Mouse (Mus musculus) cerebellum, adult 2 months (tissue): ENCODE data around the gene Prl7c1.

Experiments used
- CTCF ChIP-seq: fragments of 200-500 bp; IDR thresholded peaks from 2 replicates; pipeline ENCODE4 v1.5.1; 2011; ENCODE audit warnings: low read depth, mild to moderate bottlenecking, control low read depth, low read length, moderate library complexity, borderline replicate concordance; ENCODE audit not compliant: insufficient read depth
- POLR2A ChIP-seq: fragments of 200-500 bp; IDR thresholded peaks from 2 replicates; pipeline ENCODE4 v1.6.1; 2011; ENCODE audit warnings: low read length, control low read depth, borderline replicate concordance; ENCODE audit not compliant: insufficient read depth

DNA sequence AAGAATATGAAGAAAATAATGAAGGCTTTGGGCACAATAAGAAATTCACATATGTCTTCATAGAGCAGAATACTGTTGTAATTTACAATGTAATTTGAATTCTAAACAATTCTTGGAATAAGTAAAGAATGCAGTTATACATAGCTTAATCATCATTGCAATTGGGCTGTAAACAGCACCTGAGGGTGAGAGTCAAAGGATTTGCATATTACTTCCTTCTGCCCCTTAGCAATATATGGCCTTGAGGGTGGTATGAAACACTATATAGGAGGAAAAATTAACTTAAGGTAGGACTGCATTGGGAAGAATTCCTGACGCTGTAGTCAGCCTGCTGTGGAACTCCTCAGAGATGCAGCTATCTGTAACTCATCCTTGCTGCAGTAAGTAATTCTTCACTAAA lies 20.8 kb upstream of the Prl7c1 start, which contains the start of gene Prl2a1:
- no peak for TF ChIP-seq CTCF
- no peak for TF ChIP-seq POLR2A
